Mouse (Mus musculus): Measurements from ENCODE around the gene Zfhx3. TPM values are rescaled to one million over a fixed set of nuclear protein-coding genes. Genes with fewer than 3 reads are reported as not detected.

Zfhx3 gene
- total and polyA plus RNA-seq, 2 experiments from 2014 or later, result 9.6 to 13.8 TPM

GRCm38 (mm10) chr8:108183948-108184347, 241.5 kb downstream of the Zfhx3 start:
- no peaks in the 10 kb centered on the region for H3K27me3 ChIP-seq (ENCODE audit: insufficient read depth, low read length)
- no peaks in the 10 kb centered on the region for H3K9me3 ChIP-seq (ENCODE audit: low read length)
- no peak overlapping the region for H3K4me3 ChIP-seq (ENCODE audit: low read depth, low read length)
- H3K4me1 ChIP-seq (ENCODE audit: insufficient read depth), result no peaks in the 10 kb centered on the region
- WGBS, result 82% methylated on average over 8 of the region's 8 CpGs
- TF ChIP-seq CTCF (IDR thresholded peaks at IDR 0.05; ENCODE audit: low read depth), result no peak
- ATAC-seq (no peak), DNase-seq (no peak)
- H3K4me2 ChIP-seq (ENCODE audit: low read depth), result no peak overlapping the region
- no peak overlapping the region for H3K9ac ChIP-seq
- no peaks in the 10 kb centered on the region for H3K36me3 ChIP-seq (ENCODE audit: insufficient read depth)
- no peak overlapping the region for H3K27ac ChIP-seq (ENCODE audit: low read depth, low read length)

- Histone ChIP-seq H3K4me2 (ENCODE audit: low read depth) (no peak overlapping the region), H3K4me3 (ENCODE audit: low read depth, low read length) (no peak overlapping the region), H3K27ac (ENCODE audit: low read depth, low read length) (no peak overlapping the region), H3K9me3 (ENCODE audit: low read length) (no peaks in the 10 kb centered on the region), H3K9ac (no peak overlapping the region), H3K4me1 (ENCODE audit: insufficient read depth) (no peaks in the 10 kb centered on the region), H3K27me3 (ENCODE audit: insufficient read depth, low read length) (no peaks in the 10 kb centered on the region), H3K36me3 (ENCODE audit: insufficient read depth) (no peaks in the 10 kb centered on the region)
- DNase-seq (no peak), ATAC-seq (no peak)
- no peak for TF ChIP-seq CTCF (IDR thresholded peaks at IDR 0.05; ENCODE audit: low read depth)
- WGBS, result 92% methylated on average over 3 of the region's 3 CpGs
Measured at GRCm38 (mm10) chr8:108186289-108186688, 243.8 kb downstream of the Zfhx3 start.

- H3K27ac ChIP-seq (ENCODE audit: low read depth, low read length), result no peak overlapping the region
Measured at GRCm38 (mm10) chr8:108188044-108188443, 245.6 kb downstream of the Zfhx3 start.

GRCm38 (mm10) chr8:108194571-108194970, 252.1 kb downstream of the Zfhx3 start:
- H3K4me1 ChIP-seq (ENCODE audit: insufficient read depth), result no peaks in the 10 kb centered on the region
- no peak overlapping the region for H3K4me2 ChIP-seq (ENCODE audit: low read depth)
- ATAC-seq (no peak), DNase-seq (no peak)
- H3K36me3 ChIP-seq (ENCODE audit: insufficient read depth), result no peaks in the 10 kb centered on the region
- H3K9me3 ChIP-seq (ENCODE audit: low read length), result no peaks in the 10 kb centered on the region
- H3K27ac ChIP-seq (ENCODE audit: low read depth, low read length), result no peak overlapping the region
- no peak for TF ChIP-seq CTCF (IDR thresholded peaks at IDR 0.05; ENCODE audit: low read depth)
- H3K4me3 ChIP-seq (ENCODE audit: low read depth, low read length), result no peak overlapping the region
- H3K9ac ChIP-seq, result no peak overlapping the region
- H3K27me3 ChIP-seq (ENCODE audit: insufficient read depth, low read length), result no peaks in the 10 kb centered on the region
- WGBS, result 62% methylated on average over 8 of the region's 8 CpGs

More at GRCm38 (mm10) chr8:108188044-108188443, 245.6 kb downstream of the Zfhx3 start:
- H3K4me1 ChIP-seq (ENCODE audit: insufficient read depth), result no peaks in the 10 kb centered on the region
- H3K27me3 ChIP-seq (ENCODE audit: insufficient read depth, low read length), result no peaks in the 10 kb centered on the region
- WGBS, result 78% methylated on average over 4 of the region's 4 CpGs
- DNase-seq (no peak), ATAC-seq (no peak)
- no peak overlapping the region for H3K4me3 ChIP-seq (ENCODE audit: low read depth, low read length)
- H3K4me2 ChIP-seq (ENCODE audit: low read depth), result no peak overlapping the region
- no peaks in the 10 kb centered on the region for H3K36me3 ChIP-seq (ENCODE audit: insufficient read depth)
- TF ChIP-seq CTCF (IDR thresholded peaks at IDR 0.05; ENCODE audit: low read depth), result no peak
- H3K9ac ChIP-seq, result no peak overlapping the region
- no peaks in the 10 kb centered on the region for H3K9me3 ChIP-seq (ENCODE audit: low read length)

GRCm38 (mm10) chr8:108215026-108215425, 272.6 kb downstream of the Zfhx3 start:
- no peak for ATAC-seq
- Histone ChIP-seq H3K27me3 (ENCODE audit: insufficient read depth, low read length) (no peaks in the 10 kb centered on the region; the same call in 1 of the 2 replicates), H3K27ac (ENCODE audit: low read depth, low read length) (no peak overlapping the region), H3K36me3 (ENCODE audit: insufficient read depth) (no peaks in the 10 kb centered on the region), H3K9ac (no peak overlapping the region), H3K4me2 (ENCODE audit: low read depth) (no peak overlapping the region), H3K9me3 (ENCODE audit: low read length) (no peaks in the 10 kb centered on the region), H3K4me1 (ENCODE audit: insufficient read depth) (no peaks in the 10 kb centered on the region), H3K4me3 (ENCODE audit: low read depth, low read length) (no peak overlapping the region)
- WGBS, result 89% methylated on average over 3 of the region's 3 CpGs
- no peak for DNase-seq
- TF ChIP-seq CTCF (IDR thresholded peaks at IDR 0.05; ENCODE audit: low read depth), result no peak

GRCm38 (mm10) chr8:108218171-108218840, 275.9 kb downstream of the Zfhx3 start:
- ATAC-seq (no peak), DNase-seq (no peak)
- Histone ChIP-seq H3K9ac (no peak overlapping the region), H3K27ac (ENCODE audit: low read depth, low read length) (no peak overlapping the region), H3K9me3 (ENCODE audit: low read length) (no peaks in the 10 kb centered on the region), H3K4me2 (ENCODE audit: low read depth) (no peak overlapping the region), H3K4me3 (ENCODE audit: low read depth, low read length) (no peak overlapping the region), H3K27me3 (ENCODE audit: insufficient read depth, low read length) (no peaks in the 10 kb centered on the region; the same call in 1 of the 2 replicates), H3K4me1 (ENCODE audit: insufficient read depth) (no peaks in the 10 kb centered on the region), H3K36me3 (ENCODE audit: insufficient read depth) (no peaks in the 10 kb centered on the region)
- WGBS, result 19% methylated on average over 13 of the region's 13 CpGs
- TF ChIP-seq CTCF (IDR thresholded peaks at IDR 0.05; ENCODE audit: low read depth), result no peak

- no peak overlapping the region for H3K27ac ChIP-seq (ENCODE audit: low read depth, low read length)
- DNase-seq, result no peak
- no peaks in the 10 kb centered on the region for H3K4me1 ChIP-seq (ENCODE audit: insufficient read depth)
- no peaks in the 10 kb centered on the region for H3K36me3 ChIP-seq (ENCODE audit: insufficient read depth)
- 78% methylated on average over 3 of the region's 3 CpGs for WGBS
- TF ChIP-seq CTCF (IDR thresholded peaks at IDR 0.05; ENCODE audit: low read depth), result no peak
- no peaks in the 10 kb centered on the region for H3K9me3 ChIP-seq (ENCODE audit: low read length)
- H3K27me3 ChIP-seq (ENCODE audit: insufficient read depth, low read length), result no peaks in the 10 kb centered on the region; the same call in 1 of the 2 replicates
- no peak for ATAC-seq
- H3K4me2 ChIP-seq (ENCODE audit: low read depth), result no peak overlapping the region
- no peak overlapping the region for H3K4me3 ChIP-seq (ENCODE audit: low read depth, low read length)
- H3K9ac ChIP-seq, result no peak overlapping the region
Measured at GRCm38 (mm10) chr8:108220511-108220910, 278.1 kb downstream of the Zfhx3 start.
